Mouse (Mus musculus): ENCODE data around the gene Otx2.

Gene Otx2

DNA sequence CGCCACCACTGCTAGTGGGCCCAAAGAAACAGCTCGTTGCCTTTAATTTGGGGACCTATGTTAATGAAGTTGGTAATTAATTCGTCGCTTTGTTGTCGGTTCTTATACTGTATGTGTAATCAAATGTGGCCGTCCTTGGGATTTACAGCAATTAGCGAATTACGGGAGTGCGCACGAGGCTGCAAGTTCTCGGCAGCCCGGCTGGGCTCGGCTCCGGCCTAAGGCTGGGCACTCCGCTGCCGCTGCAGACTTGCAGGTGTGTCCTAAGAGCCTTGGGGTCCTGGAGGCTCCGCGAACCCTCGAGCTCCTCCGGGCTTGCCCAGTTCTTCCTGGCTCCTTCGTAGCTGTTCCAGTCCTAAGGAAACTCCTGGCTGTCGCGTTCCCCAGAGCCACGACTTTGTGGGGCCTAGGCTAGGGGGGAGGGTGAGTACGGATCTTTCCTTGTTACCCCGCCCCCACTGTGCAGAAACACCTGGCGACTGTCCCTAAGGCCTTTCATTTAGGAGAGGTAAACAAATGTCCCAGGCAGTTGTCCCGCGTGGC lies 4.8 kb downstream of the Otx2 start:
- no peak for DNase-seq (ENCODE audit: low spot score)

DNA sequence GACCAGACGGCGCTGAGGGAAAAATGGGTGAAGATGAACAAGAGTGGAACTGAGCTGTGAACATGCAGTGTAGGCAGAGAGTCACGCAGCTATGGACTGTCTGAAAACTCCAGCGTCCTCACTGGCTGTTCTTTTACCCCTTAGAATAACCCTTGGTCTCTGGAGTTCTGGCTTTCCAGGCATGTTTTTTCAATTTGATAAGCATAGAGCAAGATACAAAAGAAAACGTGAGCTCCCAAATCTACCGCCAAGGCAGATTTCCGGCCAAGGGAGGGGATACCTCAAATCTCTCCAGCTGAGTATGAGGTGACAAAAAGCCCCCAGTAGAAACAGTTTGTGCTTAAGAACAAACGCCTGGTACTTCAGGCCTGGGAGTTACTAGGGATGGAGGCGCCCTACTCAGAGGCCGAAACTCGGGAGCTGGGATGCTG lies 5.6 kb downstream of the Otx2 start:
- DNase-seq (ENCODE audit: low spot score), result no peak

DNA sequence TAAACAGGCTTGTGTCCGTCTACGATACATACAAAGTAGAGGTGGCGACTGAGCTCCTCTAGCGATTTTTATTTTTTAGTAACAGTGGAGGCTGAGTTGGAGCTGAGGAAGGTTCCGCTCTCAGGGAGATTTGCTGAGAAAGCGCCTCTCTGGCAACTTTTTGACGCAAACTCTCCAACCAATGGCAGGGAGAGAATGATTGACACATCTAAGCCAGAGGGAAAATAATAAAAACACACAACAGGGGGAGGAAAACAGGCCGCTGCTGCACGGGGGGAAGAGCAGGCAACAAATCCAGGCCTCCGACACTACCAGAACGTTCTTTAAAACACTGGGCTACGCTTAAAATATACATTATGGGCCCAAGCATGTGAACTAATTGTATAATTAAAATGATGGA lies 6.2 kb downstream of the Otx2 start:
- no peak for DNase-seq (ENCODE audit: low spot score)

DNA sequence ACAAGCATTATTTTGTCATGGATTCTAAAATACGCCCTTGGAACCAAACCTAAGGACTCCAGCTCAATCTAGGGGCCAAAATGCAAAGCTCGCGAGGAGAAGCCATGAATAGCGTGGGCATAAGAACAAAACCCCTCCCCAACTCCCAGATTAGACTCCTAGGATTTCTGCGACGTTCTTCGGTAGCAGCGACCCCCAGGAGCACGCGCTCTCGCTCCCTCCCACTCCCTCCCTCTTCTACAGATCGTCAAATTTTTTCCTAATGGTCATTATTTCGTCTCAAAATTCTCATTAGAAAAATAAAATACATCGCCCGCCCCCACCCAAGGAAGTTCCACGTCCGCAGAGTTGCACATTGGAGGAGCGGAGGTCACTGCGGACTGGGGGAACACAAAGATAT lies 6.8 kb downstream of the Otx2 start:
- no peak for DNase-seq (ENCODE audit: low spot score)

DNA sequence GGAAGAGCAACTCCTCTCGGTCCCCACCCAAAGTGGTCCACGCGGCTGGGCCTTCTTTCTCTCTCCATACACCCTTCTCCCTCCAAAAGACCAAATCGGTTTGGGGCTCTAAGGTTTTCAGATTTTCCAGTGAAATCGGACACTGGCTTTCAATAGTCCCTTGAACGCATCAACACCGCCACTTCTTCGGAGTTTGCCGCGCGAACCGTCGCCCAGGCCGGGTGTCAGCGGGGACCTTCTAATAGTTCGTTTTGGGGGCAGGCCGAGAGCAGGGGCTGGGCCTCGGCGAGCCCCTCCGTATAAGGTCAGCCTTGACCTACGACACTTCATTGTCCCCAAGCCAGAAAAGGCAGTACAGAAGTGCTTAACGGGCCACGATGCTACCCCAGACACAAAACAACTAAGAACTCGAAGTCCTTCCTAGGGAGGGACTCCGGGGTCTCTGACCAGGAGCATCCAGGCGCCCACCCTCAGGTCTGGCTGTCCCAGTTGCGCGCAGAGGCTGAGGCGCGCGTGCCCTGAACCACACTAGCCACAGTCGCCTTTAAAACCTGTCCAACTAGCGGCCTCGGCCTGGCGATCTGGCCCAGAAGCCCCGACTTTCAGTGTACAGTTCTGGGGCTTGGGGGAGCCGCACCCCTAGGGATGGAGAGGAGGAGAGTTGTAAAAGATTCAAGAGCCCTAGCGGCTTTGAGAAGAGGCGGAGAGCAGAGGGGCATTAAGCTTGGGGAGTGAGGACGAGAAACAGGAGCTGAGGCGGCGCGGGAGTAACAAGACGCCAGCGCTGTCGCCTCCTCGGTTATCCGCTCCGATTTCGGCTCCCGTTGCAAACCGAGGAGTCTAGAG lies 7.6 kb downstream of the Otx2 start:
- no peak for DNase-seq (ENCODE audit: low spot score)

DNA sequence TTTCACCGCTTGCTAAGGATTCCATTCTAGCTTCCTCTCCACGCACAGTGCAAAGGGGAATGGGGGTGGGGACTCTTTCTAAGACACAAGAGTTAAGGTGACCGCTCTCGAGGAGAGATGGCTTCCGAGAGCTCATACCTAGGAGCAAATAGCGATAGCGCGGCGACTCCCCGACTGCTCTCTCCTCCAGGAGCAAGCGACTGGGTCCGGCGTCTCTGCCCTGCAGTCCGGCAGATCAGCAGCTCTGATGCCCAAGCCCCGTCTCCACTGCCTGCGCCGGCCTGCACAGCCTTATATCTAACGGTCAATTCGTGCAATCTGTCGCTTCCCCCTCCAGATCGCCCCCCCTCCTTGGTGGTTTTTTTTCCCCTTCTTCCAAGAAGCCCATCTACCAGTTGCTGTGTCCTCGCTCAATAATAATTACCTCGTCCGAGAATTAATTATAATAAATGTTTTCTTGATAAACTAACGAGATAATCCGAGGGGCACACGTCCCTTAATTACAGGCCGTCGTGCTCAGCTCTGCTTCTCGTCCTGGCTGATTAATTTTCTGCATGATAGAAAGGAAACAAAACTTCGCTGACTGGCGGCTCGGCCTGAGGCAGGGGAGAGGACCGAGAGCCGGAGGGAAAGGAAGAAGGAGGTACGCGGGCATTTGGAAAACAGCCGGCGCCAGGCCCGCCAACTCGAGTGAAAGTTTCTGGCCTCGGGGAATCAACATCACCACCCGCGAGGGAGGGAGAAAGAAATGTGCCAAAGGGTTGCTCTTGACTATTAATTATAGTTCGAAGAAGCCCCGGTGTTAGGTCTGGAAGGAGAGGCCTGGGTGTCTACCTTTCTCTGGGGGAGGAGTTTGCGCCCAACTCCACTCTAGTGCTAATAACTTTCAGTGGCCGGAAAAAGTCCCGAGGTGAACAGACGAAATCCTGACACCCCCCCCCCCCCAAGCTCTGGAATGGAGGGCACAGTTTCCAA lies 8.5 kb downstream of the Otx2 start:
- DNase-seq (ENCODE audit: low spot score), result no peak

DNA sequence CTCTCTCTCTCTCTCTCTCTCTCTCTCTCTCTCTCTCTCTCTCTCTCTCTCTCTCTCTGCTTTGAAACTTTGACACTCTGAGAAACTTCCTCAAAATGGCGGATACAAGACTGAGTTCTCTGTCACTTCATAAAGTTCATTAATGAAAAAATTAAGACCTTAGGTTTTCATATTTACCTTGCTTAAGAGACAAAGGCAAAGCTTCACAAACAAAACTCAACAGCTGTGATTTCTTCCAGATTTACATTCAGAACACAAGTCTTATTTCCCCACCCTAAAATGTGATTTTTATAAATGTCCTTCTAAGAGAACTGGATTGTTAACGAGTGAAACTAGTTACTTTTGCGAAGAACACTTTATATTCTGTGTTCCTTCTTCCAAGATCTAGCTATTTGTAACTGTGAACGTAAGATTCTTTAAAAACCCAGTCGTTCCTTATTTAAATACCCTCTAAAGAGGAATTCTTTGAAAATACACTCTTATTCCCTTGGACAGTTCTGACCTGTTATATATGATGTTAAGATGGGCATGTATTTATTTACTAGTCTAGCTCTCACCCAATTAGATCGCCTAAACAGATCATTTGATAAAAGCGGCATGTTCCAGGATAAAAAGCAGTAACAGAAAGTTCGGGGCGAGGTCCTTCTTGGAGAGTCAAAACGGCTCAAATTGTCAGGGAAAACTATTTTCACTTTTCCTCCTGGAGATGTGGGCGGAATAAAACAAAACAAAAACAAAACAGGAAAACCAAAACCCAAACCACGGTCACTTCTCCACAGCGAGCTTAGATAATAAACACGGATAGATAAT lies 9.4 kb downstream of the Otx2 start:
- DNase-seq (ENCODE audit: low spot score), result no peak

DNA sequence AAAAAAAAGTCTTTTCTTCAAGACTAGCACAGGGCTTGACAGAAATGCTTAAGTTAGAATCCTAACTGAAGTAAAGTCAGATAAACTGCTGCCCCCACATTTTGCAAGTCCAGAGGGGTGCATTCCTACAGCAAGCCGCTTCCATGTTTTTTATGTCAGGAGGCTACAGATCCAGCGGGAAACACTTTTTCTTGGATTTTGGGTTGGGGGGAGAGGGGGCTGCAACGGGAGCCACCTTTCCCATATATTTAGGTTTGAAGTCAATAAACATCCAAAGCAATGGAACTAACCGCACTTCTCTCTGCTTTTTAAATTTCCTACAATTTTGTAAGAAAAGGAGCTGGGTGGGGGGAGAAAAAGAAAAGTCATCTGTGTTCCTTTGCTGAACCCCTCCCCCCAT lies 10.1 kb downstream of the Otx2 start:
- DNase-seq (ENCODE audit: low spot score), result no peak

DNA sequence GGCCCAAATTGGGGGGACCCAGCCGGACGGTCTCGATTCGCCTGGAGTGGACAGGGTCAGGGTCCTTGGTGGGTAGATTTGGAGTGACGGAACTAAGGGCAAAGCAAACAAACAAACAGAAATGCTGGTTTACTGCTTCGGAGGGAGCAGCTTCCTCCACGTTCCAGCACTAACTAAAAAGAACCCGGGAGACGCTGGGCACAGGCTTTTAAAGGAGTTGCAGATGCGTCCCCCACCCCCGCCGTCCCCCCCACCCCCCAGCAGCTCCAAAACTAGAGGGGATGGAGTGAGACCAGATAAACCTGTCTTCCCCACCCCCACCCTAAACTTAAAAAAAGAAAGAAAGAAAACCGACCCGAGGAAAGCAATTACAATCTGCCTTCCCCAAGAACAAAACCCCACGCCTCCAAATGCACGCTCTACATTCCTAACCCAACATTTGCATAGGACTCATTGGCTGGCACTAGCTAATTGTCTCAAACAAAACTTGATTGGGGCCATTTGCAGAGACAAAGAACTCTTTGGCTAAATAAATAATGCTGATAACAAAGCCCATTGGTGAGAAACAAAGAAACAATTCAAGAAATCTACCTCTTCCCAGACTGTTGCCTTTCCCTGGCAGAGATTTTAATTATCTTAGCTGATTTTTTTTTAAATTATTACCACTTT lies 10.9 kb downstream of the Otx2 start:
- DNase-seq (ENCODE audit: low spot score), result no peak

DNA sequence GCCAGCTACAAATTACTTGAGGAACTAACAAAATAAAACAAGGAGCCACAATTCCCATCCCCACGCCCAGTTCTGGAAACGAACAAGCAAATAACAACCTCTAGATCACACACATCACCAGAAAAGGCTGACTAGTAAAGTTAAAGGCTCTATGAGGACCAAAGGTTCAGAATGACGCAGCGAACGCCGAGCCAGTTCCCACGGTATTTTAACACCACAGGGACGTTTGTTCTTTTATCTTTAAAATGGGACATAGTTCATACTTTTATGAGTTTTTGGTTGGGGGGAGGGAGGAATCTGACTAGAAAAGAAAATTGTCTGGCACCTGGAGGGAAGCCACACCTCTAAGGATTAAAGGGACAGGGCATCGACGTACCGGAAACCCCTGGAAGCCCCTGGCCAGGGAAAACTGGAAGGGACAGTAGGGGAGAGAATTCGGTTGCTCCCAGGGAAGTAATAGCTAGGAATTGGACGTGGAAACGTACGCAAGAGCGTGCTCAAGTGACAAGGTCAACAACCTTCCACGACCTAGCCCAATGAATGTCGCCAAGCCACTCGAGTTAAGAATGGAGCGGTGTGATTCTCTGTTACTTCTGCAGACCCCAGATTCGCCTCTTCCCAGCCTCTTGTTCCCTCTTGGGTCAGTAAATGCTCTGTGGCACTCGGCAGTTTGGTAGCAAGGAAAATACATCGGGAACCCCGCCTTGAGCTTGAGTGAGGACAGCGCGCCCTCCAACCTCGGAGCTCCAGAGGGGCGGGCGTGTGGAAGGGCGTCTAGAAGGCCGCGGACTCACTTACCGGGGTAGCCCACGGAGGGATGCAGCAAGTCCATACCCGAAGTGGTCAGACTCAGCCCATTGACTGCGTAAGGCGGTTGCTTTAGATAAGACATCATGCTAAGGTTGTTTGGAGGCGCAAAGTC lies 11.7 kb downstream of the Otx2 start:
- no peak for DNase-seq (ENCODE audit: low spot score)

DNA sequence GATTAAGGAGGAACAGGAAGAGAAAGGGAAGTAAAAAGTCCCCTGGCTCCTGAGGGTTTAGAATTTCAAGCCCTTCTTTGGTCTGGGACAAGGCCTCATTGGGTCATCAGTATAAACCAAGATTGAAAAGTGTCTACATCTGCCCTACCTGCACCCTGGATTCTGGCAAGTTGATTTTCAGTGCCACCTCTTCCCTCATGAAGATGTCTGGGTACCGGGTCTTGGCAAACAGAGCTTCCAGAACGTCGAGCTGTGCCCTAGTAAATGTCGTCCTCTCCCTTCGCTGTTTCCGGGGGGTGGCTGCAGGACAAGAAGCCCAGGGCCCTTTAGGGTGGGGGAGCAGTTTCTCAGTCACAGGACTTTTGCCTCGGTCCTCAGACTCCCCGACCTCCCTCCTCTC lies 12.5 kb downstream of the Otx2 start:
- no peak for DNase-seq (ENCODE audit: low spot score)

DNA sequence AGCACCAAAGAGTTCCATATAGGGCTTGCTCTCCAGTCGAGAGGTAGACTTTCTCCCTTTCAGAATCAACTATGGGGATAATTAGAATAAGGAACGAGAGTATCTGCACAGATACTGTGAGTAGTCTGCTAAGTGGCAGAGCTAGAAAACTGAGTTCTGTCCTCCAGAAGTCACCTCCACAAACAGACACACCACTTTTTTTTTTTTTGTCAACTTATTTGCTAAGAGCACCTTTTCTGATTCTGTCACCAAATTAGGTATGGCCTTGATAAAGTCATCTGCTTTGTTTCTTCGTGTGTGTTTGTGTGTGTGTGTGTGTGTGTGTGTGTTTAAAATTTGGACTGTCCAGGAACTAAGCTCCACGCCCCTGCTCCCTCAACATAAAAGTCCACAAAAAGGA lies 13.0 kb downstream of the Otx2 start:
- no peak for DNase-seq (ENCODE audit: low spot score)

DNA sequence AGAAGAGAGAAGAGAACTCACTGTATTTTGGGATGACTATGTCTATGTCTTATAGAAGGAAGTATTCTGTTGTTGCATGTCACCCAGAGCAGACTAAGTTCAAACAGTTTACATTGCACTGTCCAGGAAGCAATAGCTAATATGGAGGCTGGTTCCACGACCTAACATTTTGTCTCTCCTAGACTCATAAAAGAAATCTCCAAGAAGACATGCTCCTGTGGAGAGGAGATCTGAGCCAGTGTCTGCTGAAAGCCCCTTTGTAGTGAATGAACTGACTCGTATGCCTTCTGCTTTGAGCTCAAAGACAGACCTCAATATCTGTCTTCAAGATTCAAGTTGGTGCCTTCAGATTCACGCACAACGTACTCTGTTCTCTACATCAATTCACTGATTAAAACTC lies 14.0 kb downstream of the Otx2 start:
- no peak for DNase-seq (ENCODE audit: low spot score)

DNA sequence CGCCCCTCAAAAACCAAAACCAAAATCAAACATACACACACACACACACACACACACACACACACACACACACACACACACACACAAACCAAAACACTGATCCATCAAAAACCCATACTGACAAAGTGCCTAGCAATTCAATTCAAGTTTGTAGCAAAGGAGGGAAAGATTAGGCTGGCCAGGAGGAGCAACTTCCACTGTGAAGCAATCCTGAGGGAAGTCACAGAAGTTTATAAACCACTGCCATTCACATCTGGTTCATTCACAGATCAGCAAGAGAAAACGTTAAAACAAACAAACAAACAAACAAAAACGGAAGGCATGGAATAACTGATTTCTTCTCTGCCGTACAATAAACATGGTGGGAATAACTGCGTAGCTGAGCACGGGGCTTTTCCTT lies 16.4 kb downstream of the Otx2 start:
- no peak for DNase-seq (ENCODE audit: low spot score)

DNA sequence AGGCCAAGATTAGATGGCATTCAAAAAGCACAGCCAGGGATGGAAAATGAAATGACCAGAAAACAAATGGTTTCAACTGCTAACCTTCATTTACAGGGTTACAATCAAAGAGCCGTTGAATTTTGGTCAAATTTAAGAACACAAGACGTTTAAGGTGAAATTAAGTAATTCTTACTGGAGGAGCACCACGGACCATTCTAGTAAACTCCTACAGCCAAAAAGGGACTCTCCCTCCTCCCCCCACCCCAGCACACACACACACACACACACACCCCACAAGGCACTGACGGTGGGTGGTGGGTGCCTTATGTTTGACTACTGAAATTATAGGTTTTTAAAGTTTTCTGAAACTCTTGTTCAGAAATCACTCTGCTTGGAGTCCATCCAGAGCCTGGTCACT lies 16.9 kb downstream of the Otx2 start:
- no peak for DNase-seq (ENCODE audit: low spot score)

DNA sequence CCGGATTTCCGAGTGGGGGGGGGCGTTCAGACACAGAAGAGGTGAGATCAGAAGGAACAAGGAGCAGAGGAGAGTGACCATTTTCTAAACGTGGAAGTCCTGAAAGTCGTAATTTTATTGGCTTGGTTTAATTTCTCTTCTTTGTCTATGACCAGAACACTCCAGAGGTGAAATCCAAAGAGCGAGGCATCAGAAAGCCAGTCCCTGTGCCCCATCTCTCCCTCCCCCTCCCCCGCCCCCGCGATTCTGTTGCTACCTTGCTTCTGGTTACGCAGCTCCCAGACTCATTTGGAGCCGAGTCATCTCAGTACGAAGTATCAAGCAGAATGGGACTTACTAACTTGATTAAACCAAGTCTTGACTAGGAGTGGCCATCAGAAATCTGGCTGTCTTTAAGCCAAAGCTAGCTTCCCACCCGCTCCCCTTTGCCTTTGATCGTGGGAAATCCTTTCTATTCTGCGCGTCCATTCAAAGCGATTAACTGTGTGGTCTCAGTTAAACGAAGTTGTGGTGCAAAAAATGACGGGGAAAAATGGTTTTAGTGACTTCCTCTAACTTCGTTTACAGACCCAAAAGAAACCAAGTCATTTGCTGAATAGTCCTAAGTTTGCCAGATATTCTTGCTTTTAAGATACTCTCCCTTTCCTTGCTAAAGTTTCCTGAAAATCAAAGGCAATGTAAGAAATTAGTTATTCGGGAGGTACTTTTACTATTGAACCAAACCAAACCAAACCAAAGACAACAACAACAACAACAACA lies 17.6 kb downstream of the Otx2 start:
- no peak for DNase-seq (ENCODE audit: low spot score)

DNA sequence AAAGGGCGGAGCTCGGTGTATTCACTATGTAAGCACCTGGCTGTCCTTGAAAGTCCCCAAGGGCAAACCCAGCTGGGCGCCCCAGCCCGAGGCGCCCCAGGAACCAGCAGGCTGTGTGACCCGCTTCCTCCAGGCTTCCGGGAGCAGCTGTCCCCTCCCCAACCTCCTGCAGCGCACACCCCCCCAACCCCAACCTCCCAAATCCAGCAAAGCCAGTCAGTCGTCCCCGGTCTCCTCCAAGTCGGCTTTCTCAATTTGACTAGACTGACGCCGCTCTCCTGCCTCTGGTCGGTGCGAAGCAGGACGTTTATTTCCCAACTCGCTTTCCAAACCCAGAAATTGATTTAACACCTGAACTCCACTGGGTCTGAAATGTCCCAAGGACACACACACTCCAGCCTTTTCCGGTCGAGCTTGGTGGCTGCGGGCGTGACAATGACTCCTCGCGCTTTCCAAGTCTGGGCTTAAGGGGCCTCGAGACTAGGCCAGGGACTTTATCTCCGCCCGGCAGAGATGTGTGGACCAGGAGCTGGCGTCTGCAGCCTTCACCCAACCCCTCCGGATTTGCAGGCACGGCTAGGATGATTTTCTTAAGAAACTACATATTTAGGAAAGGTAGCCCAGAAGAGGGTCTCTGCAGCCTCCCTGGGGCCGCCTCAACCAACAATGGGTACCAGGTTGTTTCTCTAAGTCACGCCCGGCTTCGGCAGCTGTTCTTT lies 18.4 kb downstream of the Otx2 start:
- no peak for DNase-seq (ENCODE audit: low spot score)

DNA sequence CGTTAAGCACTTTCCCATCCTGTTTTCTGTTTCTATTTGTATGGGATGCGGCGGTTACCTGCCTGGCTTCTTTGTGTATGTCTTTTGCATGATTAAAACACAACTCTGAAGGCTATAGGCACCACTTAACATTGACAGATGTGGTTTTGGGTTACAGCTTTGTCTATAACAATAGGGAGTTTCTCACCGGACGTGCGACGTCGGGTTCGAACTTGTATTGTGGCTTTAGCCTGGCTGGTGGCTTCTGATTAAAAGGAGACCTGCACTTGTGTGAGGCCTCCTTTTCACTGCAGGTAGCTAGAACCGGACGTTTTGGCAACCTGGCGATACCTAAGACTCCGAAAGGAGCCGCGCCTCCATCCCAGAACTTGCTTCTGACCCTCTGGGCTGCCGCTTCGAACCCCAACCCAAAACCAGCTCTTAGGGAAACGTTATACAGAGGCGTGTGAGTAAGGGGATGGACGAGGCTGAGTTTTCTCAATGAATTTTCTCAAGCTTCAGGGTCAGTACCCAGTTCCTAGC lies 19.0 kb downstream of the Otx2 start:
- no peak for DNase-seq (ENCODE audit: low spot score)

All from MN1 (cell line).